Mouse (Mus musculus): Measurements from ENCODE around the gene BC028528.

DNA sequence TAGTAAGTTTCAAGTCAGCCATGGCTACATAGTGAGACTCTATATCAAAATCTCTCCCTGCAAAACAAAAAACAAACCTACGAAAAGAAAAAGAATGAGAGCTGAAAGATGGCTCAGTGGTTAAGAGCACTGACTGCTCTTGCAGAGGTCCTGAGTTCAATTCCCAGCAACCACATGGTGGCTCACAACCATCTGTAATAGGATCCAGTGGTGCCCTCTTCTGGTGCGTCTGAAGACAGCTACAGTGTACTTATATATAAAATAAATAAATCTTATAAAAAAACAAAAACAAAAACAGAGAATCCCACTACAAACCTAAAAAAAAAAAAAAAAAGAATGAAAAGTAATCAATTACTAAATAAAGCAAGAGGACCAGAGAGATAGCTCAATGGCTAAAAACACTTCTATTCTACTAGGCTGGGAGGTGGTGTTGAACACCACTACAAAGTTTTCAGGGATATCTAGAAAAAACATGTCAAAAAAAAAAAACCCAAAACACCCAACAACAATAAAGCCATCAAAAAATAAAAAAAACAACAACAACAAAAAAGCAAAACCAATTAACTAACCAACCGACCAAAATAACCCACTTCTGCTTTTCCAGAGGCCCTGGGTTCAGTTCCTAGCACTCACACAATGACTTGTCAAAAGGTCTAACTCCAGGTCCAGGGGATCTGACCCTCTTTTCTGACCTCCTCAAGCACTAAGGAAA is 49.1 kb downstream of the BC028528 start:
- TF ChIP-seq POLR2AphosphoS2 (IDR thresholded peaks at IDR 0.05; ENCODE audit: low read depth, low read length) (no peak), RCOR1 (conservative IDR thresholded peaks at IDR 0.05; ENCODE audit: low read depth, low read length) (no peak), POLR2A (IDR thresholded peaks at IDR 0.05; ENCODE audit: low read depth, low read length) (no peak)

Data from CH12.LX (cell line).